Mouse (Mus musculus) testis, postnatal 14 days (tissue): ENCODE data around the gene Ebna1bp2.

Source experiments
- DNase-seq: peaks from one replicate; pipeline ENCODE4 v3.0.0; 2021; ENCODE audit warnings: low spot score

Gene Ebna1bp2

DNA sequence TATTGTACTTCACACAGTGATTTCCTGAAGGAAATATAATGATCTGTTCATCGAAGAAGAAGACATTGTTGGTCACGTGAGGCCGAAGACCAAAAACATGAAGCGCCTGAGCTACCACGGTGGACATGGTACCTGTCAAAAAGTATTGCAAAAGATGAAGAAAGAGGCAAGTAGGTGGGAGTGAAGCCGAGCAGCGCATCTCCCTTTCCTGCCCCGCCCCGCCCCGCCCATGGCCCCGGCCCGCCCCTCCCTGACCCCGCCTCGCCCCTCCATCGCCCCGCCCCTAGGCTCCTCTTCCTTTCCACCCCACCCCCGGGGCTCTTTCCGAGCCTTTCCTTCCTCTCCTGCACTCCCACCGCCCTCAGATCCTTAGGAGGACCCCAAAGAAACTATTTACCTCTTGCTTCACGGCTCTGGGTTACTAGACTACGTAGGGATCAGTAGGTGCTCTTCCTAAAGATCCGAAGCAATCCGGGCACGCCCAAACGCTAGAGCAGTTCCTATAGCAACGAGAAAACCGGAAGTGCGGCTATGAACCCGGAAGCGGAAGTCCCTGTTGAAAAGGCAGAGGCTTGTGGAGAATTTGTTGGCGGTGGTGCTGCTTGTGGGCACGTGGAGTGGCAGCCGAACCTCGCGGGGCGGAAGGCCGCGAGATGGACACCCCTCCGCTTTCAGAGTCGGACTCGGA is at the start of gene Ebna1bp2, which contains the start of gene Cfap57:
Ebna1bp2 (plus strand) TSS at position 521 of the 688 bp plus-strand sequence.
Cfap57 (minus strand) TSS at position 499 of the 688 bp plus-strand sequence.
- peak; percentile 91 for DNase-seq

DNA sequence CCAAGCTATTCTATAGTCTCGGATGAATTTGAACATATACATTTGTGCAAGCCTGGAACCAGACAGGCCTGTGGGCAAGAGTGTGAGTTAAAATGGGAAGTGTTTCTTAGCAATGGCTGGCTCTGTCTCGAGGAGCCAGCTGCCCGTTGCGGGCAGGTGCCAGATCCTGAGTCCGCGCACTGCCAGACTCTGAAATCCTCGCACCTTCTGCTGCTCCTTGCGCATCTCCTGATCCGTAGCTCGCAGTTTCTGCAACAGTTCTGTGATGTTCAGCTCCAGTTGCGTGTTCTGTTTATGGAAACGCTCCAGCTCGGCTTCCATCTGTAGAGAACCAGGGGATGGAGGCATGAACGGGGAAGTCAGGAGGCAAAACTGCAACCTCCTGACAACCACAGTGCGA is 49.2 kb upstream of the Ebna1bp2 start:
- no peak for DNase-seq

DNA sequence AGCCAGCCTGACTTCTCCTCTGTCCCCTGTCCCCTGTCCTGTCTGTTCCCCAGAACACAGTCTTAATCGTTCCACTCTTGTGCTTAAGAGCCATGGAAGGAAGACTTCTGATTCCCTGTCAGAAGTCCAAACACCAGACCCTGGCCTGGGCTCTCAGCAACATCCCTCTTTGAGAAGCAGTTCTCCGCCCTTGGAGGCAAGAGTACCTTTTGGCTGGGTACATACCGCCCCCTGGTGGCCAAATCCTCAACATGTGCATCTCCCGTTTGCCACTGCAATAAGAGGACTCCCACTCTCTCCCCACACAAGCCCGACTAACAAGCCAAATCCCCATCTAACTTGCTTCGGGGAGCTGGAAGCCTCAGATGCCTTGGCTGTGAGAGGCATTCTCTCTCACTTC is 44.5 kb upstream of the Ebna1bp2 start:
- DNase-seq: peak; percentile 61

DNA sequence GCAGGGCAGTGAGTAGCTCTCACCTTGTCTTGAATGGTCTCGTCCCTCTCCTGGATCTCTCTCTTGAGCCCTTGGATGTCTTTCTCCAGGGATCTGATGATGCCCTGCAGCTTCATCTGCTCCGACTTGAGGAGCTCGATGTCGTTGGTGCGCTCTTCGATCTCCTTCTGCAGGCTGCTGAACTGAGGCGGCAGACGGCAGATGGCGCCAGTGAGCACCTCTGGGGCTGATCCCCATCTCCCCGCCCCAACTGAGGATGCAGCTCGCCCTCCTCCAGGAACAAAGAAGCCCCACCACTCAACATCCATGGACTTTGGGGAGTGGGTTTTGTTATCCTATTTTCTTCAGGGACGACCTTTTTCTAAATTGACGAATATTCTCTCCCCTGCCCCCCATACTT is 41.3 kb upstream of the Ebna1bp2 start:
- no peak for DNase-seq

DNA sequence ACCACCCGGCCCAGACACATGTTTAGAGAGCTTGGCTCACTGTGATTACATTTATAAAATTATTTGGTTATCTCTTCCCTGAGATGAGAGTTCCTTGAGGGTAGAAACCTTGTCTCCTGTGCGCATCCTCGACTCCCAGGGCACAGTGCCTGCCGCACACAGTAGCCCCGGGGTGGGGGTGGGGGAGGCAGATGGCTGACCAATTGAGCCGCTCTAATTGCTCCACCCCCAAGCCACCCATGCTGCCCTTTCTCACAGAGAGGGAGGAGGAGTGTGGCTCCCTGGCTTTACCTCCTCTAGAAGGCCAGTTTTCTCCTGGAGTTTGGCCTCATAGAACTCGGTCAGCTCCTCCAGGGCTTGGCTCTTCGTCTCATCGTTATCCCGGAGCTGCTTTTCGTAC is 39.1 kb upstream of the Ebna1bp2 start:
- DNase-seq: no peak

DNA sequence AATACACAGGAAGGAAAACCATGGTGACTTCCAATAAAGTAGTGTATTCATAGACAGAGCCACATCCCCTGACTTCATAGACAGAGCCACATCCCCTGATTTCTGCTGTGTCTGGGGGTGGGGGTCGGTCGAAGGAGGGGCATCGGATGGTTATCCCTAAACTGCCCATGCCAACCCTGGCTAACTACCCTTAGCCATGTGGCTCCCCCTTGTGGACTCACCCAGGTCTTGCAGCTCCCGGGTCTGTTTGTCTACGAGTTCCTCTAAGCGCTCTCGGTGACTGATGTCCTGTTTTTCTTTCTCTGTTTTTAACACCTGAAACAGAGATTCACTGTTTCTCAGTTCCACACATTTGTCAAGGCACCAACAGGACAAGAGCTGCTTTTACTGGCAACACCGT is 38.0 kb upstream of the Ebna1bp2 start:
- no peak for DNase-seq

DNA sequence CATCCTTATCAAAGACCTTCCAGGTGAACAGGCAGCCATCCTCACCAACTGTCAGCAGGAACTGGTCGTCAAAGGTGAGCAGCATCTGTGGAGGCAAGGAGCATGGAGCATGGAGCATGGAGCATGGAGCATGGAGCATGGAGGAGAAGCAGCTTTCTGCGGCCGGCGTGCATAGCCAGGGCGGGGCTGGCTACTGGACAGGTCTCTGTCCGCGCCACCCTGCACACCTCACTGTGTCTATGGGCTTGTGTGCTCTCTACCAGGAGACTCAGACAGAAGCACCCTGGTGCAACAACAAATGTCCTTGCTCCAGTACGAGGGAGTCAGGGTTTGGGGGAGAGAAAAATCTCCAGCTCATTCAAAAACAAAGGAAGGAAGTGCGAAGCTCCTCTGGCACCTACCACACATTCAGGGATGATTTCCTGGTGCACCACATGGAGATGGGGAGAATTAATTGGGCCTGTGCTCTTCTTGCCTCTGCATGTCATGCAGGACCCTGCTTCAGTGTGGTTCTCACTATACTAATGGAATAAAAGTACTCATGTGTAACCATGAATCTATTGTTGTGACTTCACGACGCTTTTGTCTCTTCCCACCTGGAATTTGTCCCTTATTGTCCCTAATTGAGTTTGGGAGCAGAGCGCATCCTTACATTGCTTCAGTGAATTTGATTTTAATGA is 31.4 kb upstream of the Ebna1bp2 start:
- DNase-seq: no peak

DNA sequence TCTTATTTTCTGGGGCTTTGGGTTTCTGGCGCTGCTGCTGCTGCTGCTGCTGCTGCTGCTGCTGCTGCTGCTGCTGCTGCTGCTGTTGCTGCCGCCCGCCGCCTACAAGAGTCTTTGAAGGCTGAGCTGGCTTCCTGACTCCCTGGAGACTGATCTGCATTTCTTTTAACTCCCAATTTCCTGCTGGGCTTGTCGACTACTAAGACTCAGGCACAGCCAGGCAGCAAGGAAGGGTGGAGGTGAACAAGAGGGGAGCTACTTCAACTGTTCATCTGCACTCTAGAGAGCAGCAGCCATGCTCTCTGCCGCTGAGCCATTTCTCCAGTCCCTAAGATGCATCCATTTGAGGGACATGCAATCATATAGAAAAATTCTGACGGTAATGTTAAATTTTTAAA is 30.9 kb upstream of the Ebna1bp2 start:
- DNase-seq: no peak

DNA sequence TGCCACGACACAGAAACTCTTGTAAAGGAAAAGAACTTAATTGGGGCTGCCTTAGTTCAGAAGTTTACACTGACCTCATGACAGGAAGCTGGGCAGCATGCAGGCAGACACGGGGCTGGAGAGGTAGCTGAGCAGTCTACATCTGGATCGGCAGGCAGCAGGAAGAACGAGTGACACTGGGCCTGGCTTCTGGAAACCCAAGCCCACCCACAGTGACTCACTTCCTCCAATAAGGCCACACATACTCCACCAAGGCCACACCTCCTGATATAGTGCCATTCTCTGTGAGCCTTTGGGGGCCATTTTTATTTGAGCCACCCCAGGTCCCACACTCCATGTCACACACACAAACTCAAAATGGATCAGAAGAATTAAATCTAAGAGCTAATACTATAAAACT is 16.5 kb upstream of the Ebna1bp2 start:
- no peak for DNase-seq

DNA sequence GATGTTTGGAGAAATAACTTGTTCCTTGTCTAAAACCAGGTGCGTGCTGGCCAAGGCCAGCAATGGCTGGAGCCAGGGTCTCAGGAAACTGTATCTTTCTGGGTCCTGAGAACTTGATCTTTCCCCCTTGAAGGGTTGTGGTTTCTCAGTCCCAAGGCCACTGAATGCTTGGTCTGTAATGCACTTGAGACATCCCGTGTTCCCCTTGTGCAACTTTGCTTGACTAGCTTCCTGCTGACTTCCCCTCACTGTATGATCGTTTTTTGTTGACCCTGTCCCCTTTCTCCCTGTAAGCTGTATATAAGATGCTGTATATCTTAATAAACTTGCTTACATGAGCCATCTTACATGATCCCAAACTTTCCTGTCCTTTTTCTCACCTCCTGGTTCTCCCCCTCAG is 10.8 kb upstream of the Ebna1bp2 start:
- no peak for DNase-seq

DNA sequence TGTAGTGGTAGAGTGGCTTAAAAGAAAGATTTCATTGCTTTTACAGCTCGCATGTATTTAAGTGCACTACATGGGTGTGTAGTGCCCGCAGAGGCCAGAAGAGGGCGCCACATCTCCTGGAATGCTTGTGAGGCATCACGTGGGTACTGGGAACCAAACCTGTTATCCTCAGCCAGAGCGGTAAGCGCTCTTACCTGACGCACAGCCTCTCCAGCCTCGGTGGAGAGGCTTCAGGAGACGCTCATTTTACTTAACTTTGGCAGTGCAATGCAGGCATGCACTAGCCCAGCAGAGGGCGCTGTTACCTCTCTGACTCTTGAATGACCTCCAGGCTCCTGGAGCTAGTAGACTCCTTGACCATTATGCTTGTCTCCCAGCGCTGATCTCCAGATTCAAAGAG is 8.0 kb upstream of the Ebna1bp2 start:
- peak; percentile 67 for DNase-seq

DNA sequence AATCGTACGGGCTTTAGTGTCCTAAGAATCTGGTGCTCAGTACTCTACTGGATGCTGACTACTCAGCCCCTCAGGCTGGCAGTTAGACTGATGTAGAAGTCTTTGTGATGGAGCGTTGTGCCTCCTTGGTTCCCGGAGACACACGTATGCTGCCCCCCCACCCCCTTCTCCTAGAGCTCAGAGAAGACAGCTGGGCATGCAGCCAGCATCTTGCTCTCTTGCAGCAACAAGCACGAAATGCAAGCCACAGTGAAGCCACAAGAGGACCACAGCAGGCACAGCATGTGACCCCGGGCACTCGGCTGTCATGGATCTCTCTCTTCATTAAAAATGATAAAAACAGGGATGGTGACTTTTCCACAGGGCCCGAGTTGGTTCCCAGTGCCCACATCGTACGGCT is 5.2 kb upstream of the Ebna1bp2 start:
- no peak for DNase-seq

DNA sequence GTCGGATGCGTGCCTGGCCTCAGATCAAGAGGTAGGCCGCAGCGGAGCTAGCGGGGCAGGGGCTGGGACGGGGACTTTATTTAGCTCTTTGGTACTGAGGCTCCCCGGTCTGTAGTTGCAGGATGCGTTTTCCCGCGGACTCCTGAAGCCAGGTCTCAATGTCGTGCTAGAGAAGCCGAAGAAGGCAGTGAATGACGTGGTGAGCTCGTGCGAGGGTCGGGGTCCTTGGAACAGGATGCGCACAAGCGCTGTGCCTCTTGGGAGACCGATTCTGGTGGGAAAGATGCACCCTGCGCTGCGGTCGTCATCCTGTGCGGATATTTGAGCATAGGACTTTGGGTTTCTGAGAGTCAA is 345 bp downstream of the Ebna1bp2 start:
- DNase-seq: no peak

DNA sequence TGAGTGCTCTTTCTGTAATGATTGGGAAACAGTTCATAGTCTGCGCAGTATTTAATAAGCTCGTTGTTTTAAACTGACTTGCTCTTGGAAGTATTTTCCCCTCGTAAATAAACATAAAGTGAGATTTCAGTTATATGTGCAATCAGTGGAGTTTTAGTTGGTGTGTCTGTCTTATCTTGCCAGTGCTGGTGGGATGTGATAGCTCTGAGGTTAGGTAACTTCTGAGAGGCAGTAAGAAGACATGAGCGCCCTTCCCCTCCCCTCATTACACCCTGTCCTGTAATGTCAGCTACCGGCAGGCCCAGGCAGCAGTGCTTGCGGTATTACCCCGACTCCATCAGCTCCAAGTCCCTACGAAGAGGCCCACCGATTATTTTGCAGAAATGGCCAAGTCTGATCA is 1.2 kb downstream of the Ebna1bp2 start:
- no peak for DNase-seq

DNA sequence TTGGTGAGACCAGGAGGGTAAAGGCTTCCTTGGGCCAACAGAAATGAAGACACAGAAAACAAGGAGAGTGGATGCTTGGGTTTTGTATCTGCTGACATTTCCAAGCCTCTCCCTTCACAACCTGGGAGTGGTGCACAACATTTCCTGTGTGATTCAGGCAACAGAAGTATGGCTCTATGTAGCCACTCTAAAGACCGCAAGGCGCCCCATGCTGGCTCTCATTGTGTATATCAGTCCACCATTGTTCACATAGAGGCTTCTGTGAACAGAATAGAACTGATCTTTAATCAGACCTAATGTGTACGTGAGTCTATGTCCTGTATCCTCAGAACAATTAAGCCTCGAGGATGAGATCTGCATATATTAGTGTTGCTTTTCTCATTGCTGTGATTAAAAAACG is 9.7 kb downstream of the Ebna1bp2 start:
- DNase-seq: no peak

DNA sequence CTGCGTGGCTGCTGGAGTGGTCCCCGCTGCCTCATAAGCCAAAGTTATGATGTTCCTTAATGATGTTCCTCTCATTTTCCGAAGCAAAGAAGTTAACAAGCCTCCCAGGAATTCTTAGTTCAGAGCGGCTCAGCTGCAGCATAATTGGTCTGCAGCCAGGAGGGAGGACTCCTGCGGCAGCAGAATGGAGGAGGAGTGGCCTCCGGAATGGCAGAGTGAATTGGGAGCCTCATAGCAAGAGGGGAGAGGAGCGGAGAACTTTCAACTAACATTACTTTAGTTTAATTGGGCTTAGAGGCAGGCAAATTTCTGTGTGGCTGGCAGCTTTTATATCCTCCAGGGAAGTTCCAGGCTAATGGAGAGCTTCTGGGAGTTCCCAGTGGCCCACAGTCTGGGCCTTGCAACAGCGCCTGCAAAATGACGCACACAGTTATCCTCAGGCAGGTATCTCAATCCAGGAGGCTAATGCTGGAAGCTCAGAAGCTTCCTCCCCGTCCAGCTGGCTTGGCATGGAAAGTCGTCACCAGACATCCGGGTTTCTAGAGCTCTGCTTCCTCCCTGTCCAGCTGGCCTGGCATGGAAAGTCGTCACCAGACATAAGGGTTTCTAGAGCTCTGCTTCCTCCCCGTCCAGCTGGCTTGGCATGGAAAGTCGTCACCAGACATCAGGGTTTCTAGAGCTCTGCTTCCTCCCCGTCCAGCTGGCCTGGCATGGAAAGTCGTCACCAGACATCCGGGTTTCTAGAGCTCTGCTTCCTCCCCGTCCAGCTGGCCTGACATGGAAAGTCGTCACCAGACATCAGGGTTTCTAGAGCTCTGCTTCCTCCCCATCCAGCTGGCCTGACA is 22.0 kb downstream of the Ebna1bp2 start:
- DNase-seq: no peak

DNA sequence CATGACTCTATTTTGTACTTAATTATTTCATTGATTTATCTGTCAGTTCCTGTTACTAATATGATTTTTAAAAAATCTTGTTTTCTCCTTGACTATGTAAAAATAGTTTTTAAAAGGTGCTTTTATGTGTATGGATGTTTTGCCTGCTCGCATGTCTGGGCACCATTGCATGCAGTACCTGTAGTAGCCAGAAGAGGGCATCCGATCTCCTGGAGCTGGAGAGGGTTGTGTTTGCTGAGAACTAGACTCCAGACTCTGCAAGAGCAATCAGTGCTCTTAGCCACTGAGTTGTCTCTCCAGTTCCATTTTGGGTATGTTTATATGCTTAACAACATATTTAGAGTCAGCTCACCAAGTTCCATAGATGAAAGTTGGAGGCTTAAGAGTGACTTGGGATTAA is 24.6 kb downstream of the Ebna1bp2 start:
- no peak for DNase-seq

DNA sequence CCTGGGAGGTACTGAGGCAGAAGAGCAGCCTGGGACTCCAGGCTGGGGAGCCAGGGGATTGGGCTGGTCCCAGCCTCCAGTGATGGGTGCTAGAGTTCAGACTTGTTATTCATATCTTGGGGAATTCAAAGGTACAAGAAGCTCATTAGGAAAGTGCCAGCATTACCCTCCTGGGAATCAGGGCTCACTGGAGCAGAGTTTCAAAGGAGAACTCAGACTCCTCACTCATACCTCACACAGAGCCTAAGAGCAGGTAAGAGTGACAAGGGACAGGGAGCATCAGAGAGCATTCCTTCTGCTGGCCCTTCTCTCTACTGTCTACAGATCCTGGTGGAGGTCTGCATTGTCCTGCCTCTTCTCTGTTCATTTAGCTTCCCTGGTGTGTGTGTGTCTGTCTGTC is 38.1 kb downstream of the Ebna1bp2 start, which contains the start of gene Olfr62:
Olfr62 (plus strand) TSS at position 301 of the 400 bp plus-strand sequence.
- DNase-seq: no peak
